Mouse (Mus musculus) cortical plate, adult 2 months (tissue): ENCODE results near the gene Syngr4.

Experiments
- CTCF ChIP-seq: fragments of 200-500 bp; IDR thresholded peaks from 2 replicates; pipeline ENCODE4 v1.5.1; 2011; ENCODE audit warnings: mild to moderate bottlenecking, control low read depth, low read length; ENCODE audit not compliant: insufficient read depth; ENCODE audit errors: extremely low read depth
- POLR2A ChIP-seq: fragments of 200-500 bp; IDR thresholded peaks from 2 replicates; pipeline ENCODE4 v1.6.1; 2011; ENCODE audit warnings: mild to moderate bottlenecking, low read length, control low read depth; ENCODE audit not compliant: insufficient read depth; ENCODE audit errors: extremely low read depth

DNA sequence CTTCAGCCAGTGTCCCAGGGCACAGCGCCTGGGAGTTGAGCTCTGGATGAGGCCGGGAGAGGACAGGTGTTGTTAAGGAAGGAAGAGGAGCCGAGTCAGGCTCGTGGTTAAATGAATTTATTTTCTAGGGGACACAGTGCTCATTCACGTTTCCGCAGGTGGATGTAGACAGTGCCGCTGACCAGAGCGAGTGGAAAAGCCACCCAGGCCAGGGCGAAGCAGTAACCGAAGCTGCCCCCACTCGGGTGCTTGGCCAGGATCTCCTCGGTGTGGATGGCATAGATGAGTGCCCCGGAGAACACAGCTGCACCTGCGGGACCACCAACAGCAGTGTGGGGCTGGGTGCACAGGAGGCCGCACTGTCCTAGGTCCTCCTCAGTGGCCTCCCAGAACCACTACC lies 21.4 kb upstream of the Syngr4 start:
- no peak for TF ChIP-seq POLR2A
- TF ChIP-seq CTCF: no peak
